Mouse (Mus musculus) embryonic fibroblast, embryonic 13.5 days (primary cell): ENCODE results near the gene Mmd2.

ENCODE experiments used
- CTCF ChIP-seq: IDR thresholded peaks from 2 replicates; pipeline ENCODE4 v1.5.1; 2011; ENCODE audit warnings: mild to moderate bottlenecking, control low read depth, low read length, moderate library complexity, borderline replicate concordance; ENCODE audit not compliant: insufficient read depth
- POLR2A ChIP-seq: IDR thresholded peaks from 2 replicates; pipeline ENCODE4 v1.6.1; 2011; ENCODE audit warnings: low read depth, mild to moderate bottlenecking, control low read depth, low read length, moderate library complexity

GRCm38 (mm10) chr5:142560261-142560660 lies 48.3 kb downstream of the Mmd2 start:
- TF ChIP-seq POLR2A (no peak), CTCF (no peak)
